Mouse (Mus musculus) ES-E14 (cell line): ENCODE measurements at regions not wholly inside any gene's neighbourhood (a gene's known extent, or its start where the extent isn't known, plus 50 kb on each side); places are given as distances from the start of the nearest gene placed in this dataset.

Experiments used
- DNase-seq: peaks from one replicate; pipeline ENCODE4 v3.0.0-alpha.2; 2013; ENCODE audit warnings: low read depth, low spot score
- H3K27ac ChIP-seq: 2 replicates; pipeline ENCODE4 v1.5.1; 2012; ENCODE audit warnings: low read depth, mild to moderate bottlenecking, low read length, moderate library complexity, mixed read lengths; ENCODE audit not compliant: poor library complexity, insufficient read depth, severe bottlenecking
- H3K36me3 ChIP-seq: 2 replicates; pipeline ENCODE4 v1.6.1; 2012; ENCODE audit warnings: mild to moderate bottlenecking, low read length, moderate library complexity, mixed read lengths; ENCODE audit not compliant: control insufficient read depth, poor library complexity, insufficient read depth, severe bottlenecking
- H3K4me1 ChIP-seq, 2 experiments: fragments of 150-350 bp in 1 of 2; sonication (generic) in 1 of 2; 2 replicates each; pipeline ENCODE4 v1.6.1; 2012; ENCODE audit warnings: low read length in 2 of 2, mild to moderate bottlenecking in 1 of 2, mixed read lengths in 1 of 2; ENCODE audit not compliant: control insufficient read depth in 2 of 2, insufficient read depth in 2 of 2, poor library complexity in 1 of 2
- H3K4me3 ChIP-seq, 2 experiments: fragments of 150-350 bp in 1 of 2; sonication (generic) in 1 of 2; 2 replicates each; pipeline ENCODE4 v1.5.1; 2012; ENCODE audit warnings: low read length in 2 of 2, low read depth in 1 of 2, mild to moderate bottlenecking in 1 of 2, mixed read lengths in 1 of 2; ENCODE audit not compliant: insufficient read depth in 1 of 2, poor library complexity in 1 of 2, severe bottlenecking in 1 of 2
- H3K9ac ChIP-seq: 2 replicates; pipeline ENCODE4 v1.6.1; 2012; ENCODE audit warnings: low read depth, mild to moderate bottlenecking, low read length, mixed read lengths; ENCODE audit not compliant: poor library complexity, insufficient read depth, severe bottlenecking
- H3K9me3 ChIP-seq: fragments of 150-350 bp; sonication (generic); 2 replicates; pipeline ENCODE4 v1.6.1; 2012; ENCODE audit warnings: low read depth, mild to moderate bottlenecking, low read length; ENCODE audit not compliant: control insufficient read depth, insufficient read depth
- CHD2 ChIP-seq: IDR thresholded peaks from 2 replicates; pipeline ENCODE4 v1.6.1; 2014; ENCODE audit warnings: mild to moderate bottlenecking, low read depth, low read length, inconsistent platforms
- HCFC1 ChIP-seq: IDR thresholded peaks from 2 replicates; pipeline ENCODE4 v1.6.1; 2012; ENCODE audit warnings: low read length, inconsistent platforms, borderline replicate concordance; ENCODE audit not compliant: insufficient read depth
- MAFK ChIP-seq: IDR thresholded peaks from 2 replicates; pipeline ENCODE4 v1.6.1; 2014; ENCODE audit warnings: mild to moderate bottlenecking, low read depth, low read length, inconsistent platforms; ENCODE audit not compliant: insufficient read depth
- ZC3H11A ChIP-seq: IDR thresholded peaks from 2 replicates; pipeline ENCODE4 v1.6.1; 2012; ENCODE audit warnings: low read depth, mild to moderate bottlenecking, inconsistent platforms, low read length, borderline replicate concordance
- ZNF384 ChIP-seq: IDR thresholded peaks from 2 replicates; pipeline ENCODE4 v1.6.1; 2012; ENCODE audit warnings: low read depth, low read length, inconsistent platforms
- in situ Hi-C, 2 experiments: fragments of 600-800 bp; cut with MboI; formaldehyde crosslinking; loops; one replicate each; pipeline ENCODE4 v1.15.1; 2025; ENCODE audit warnings: low sequenced_read_pairs in 2 of 2, inconsistent platforms in 1 of 2; ENCODE audit not compliant: unreplicated experiment in 2 of 2

- TF ChIP-seq ZNF384 (no peak), HCFC1 (no peak), ZC3H11A (no peak), MAFK (no peak), CHD2 (no peak)
- Histone ChIP-seq H3K27ac (no peak overlapping the region), H3K9ac (no peak overlapping the region), H3K4me1 (no peaks in the 10 kb centered on the region), H3K36me3 (no peaks in the 10 kb centered on the region), H3K4me3 (no peak overlapping the region), H3K9me3 (no peaks in the 10 kb centered on the region)
- in situ Hi-C loops: no loop called here
- DNase-seq: no peak
These were observed 266.2 kb downstream of the 1700017N19Rik start for GRCm38 (mm10) chr10:100856509-100856908.

DNA sequence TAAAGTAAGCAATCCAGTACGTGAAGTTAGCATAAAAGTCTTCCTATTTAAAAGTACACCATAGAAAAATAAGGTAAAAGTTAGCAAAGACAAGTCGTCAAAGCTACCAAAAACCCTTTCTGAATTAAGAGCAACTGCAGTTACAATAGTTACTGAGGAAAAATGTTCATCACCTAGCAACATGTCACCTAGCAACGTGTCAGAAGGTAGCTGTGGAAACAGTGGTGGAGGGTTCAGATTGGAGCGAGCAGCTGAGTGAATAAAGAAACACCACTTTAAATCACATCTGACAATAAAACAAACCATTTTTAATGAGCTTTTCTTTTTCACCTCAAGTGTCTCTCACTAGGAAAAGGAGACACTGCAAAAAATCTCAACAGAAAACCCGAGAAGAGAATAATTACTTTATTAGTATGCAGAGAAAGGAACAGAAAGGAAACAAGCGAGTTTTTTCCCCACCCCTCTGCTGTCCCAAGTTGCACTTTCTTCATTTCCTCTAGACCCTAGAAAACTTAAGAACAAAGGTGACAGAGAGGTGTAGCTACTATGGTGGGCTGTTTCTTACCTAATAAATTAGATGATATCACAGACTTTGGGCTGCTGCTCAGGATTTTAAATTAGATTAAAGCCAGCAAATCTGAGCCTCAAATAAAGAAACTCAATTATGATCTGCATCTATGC is 275.4 kb downstream of the 1700017N19Rik start:
- DNase-seq: no peak
- in situ Hi-C loops: no loop called here
- no peak overlapping the region for H3K27ac ChIP-seq
- H3K4me3 ChIP-seq: no peak overlapping the region
- H3K9me3 ChIP-seq: no peaks in the 10 kb centered on the region
- no peak overlapping the region for H3K9ac ChIP-seq
- no peaks in the 10 kb centered on the region for H3K36me3 ChIP-seq
- TF ChIP-seq ZNF384: no peak
- TF ChIP-seq CHD2: no peak
- TF ChIP-seq MAFK: no peak
- TF ChIP-seq ZC3H11A: no peak
- no peak for TF ChIP-seq HCFC1
- no peaks in the 10 kb centered on the region for H3K4me1 ChIP-seq

DNA sequence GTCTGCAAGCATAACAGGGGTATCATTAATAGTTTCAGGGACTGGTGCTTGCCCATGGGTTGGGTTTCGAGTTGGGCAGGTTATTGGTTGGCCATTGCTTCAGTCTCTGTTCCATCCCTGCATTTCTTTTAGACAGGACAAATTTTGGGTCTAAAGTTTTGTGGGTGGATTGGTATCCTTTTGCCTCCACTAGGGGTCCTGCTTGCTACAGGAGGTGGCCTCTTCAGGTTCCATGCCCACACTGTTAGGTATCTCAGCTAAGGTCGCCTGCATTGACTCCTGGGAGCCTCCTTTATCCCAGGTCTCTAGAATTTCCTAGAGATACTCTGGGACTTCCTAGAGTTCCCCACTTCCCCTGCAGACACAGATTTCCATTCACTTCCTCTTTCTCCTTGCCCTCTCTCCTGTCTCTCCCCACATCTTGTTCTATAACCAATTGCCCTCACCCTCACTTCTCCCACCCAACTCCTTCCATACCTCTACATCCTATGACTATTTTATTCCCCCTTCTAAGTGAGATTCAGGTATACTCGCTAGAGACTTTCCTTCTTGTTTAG is 278.2 kb downstream of the 1700017N19Rik start:
- H3K4me1 ChIP-seq: no peaks in the 10 kb centered on the region
- no peak overlapping the region for H3K27ac ChIP-seq
- in situ Hi-C loops: no loop called here
- H3K9ac ChIP-seq: no peak overlapping the region
- TF ChIP-seq CHD2 (no peak), ZNF384 (no peak), MAFK (no peak), HCFC1 (no peak), ZC3H11A (no peak)
- H3K4me3 ChIP-seq: no peak overlapping the region
- peak; percentile 7 for DNase-seq
- H3K9me3 ChIP-seq: no peaks in the 10 kb centered on the region
- H3K36me3 ChIP-seq: no peaks in the 10 kb centered on the region

- Histone ChIP-seq H3K4me3 (no peak overlapping the region), H3K36me3 (no peaks in the 10 kb centered on the region), H3K4me1 (no peaks in the 10 kb centered on the region), H3K9me3 (no peaks in the 10 kb centered on the region), H3K9ac (no peak overlapping the region), H3K27ac (no peak overlapping the region)
- no peak for DNase-seq
- TF ChIP-seq CHD2 (no peak), MAFK (no peak), ZNF384 (no peak), HCFC1 (no peak), ZC3H11A (no peak)
- in situ Hi-C loops: no loop called here
These were observed 292.3 kb downstream of the 1700017N19Rik start for GRCm38 (mm10) chr10:100882584-100882983.

DNA sequence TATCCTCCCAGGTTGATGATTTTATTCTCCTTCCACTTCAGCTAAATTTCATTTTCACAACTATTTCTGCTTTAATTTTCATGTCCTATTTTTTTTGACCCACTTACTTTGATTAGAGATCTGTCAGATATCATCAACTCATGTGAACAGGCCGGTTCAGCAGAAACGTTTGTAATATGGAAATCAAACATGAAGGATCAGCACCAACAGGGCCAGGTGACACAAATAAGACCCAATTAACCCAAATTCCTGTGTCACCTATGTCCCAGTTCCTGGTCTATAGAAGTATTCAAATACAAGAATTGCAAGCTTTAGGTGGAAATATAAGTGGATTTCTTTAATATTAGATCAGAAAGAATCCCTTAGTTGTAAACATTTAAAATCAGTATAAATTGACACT is 332.7 kb downstream of the 1700017N19Rik start:
- no peak for TF ChIP-seq HCFC1
- no peak for TF ChIP-seq ZC3H11A
- TF ChIP-seq ZNF384: no peak
- no peak for TF ChIP-seq MAFK
- TF ChIP-seq CHD2: no peak

More for the DNA sequence above, 332.7 kb downstream of the 1700017N19Rik start:
- Histone ChIP-seq H3K9me3 (no peaks in the 10 kb centered on the region), H3K36me3 (no peaks in the 10 kb centered on the region), H3K27ac (no peak overlapping the region), H3K4me3 (no peak overlapping the region), H3K4me1 (no peaks in the 10 kb centered on the region), H3K9ac (no peak overlapping the region)
- in situ Hi-C loops: no loop called here
- DNase-seq: no peak
